Mouse (Mus musculus) adipocyte (in vitro differentiated cells): Measurements from ENCODE around the gene Hsd17b3.
A peak's percentile ranks its signal among the peaks of the same experiment; 100 is the strongest.

ENCODE experiments used
- DNase-seq: peaks from one replicate; pipeline ENCODE4 v3.0.0-alpha.2; 2016; ENCODE audit warnings: low spot score

The Hsd17b3 gene

GRCm38 (mm10) chr13:64018586-64019141, 70.4 kb downstream of the Hsd17b3 start:
- no peak for DNase-seq

- peak; percentile 66 for DNase-seq
Measured at GRCm38 (mm10) chr13:64016048-64016447, 73.0 kb downstream of the Hsd17b3 start.

- DNase-seq = peak; percentile 23
Measured at GRCm38 (mm10) chr13:64011157-64011556, 77.9 kb downstream of the Hsd17b3 start.
